Mouse (Mus musculus): ENCODE measurements at regions not wholly inside any gene's neighbourhood (a gene's known extent, or its start where the extent isn't known, plus 50 kb on each side); places are given as distances from the start of the nearest gene placed in this dataset.
"Not testable (repeated sequence)": the region's sequence is repeated elsewhere in the genome, so short reads cannot be mapped to it uniquely, and the experiment has no call there.

DNA sequence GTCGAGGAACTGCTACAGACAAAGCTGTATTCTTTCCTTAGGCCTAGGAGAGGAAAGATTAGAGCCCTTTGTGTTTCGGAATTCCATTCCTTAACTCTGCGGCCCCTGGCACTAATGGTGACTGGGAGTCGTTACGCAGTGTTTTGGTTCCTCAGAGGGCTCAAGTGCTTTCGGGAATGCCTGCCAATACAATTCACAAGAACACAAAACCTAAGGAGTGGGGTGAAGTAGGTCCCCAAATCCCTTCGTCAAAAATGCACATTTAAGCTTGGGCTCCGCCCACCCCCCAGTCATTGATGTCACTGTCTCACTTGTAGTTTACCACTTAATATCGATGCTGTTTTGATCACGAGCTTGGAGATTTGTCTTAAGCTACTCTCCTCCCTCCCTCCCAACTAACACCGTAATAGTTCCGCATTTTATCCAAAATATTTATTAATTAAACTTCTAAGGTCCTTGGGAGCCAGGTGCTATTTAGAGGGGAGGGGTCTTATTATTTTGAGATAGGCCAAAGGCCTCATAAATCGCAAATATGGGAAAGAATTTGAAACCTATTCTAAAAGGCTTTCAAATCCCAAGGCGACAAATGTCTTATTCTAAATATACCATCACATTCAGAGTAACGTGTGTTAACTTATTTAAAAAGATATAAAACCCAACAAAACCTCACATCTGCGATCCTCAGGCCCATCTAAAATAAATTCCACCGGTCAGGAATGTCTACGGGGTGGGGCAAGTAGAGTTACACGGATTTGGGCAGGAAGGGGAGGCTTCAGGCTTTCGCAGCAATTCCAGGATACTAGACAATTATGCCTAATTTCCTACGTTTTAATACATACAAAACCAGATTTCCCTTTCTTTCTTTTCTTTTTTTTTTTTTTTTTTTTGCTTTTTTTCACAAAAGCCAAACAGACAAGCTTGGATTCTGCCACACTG is 75.6 kb upstream of the Chd2 start:
- peak; percentile 26 to 30; a peak in 1 of 4 replicates for ATAC-seq (replicated peaks in 1 of 2; ENCODE audit: insufficient read depth in 1 of 2, low FRiP score in 2 of 2, low TSS enrichment in 1 of 2, low read depth in 1 of 2, poor library complexity in 2 of 2, severe bottlenecking in 2 of 2)

DNA sequence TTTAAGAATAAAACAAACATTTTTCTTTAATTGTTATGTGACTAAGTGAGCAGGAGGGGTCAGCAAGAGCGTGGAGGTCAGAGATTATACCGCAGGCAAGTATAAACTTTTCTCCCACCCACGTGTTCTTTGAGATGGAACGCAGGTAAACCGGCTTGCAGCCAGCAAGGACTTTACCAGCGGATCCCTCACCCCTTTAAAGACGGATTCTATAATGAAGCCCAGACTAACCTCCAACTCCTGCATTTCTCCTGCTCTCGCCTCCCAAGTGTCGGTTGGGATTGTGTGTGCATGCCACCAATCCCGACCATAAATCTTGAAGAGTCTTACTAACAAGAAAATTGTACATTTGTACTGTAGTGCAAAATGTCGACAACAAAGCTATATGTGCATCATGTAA is 74.4 kb upstream of the Chd2 start:
- ATAC-seq (replicated peaks in 1 of 2; ENCODE audit: insufficient read depth in 1 of 2, low FRiP score in 2 of 2, low TSS enrichment in 1 of 2, low read depth in 1 of 2, poor library complexity in 2 of 2, severe bottlenecking in 2 of 2), result no peak

DNA sequence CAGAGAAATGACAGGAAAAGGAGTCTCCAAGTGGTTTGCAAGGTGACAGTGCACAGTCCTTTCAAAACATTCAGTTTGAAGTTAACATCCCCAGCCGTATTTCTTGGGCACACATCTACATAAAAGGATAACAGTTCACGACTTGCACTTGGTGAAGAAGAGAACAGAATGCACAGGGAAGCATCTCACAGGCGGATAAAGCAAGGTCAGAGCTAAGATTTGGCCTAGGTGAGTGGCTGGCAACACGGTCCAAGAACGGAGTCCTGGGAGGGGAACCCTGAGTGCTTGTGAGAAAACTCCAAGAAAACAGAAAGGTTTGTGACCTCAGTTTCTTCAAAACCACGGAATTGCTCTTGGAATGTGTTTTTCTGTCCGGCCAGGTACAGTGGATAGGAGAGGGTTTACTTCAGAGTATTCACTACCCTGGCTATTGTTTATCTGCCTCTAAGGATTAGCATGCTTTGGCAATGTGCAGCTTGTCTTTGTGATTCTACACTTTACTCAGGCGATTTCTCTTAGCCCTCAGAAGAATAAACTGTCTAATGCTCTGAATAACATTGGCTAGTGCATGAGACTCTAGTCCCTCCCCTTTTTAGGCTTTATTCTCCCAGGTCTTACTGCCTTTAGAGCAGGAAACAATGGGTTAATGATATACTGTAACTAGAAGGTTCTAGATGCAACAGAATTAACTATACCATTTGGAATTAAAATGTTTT is 73.4 kb upstream of the Chd2 start:
- no peak for ATAC-seq (replicated peaks in 1 of 2; ENCODE audit: insufficient read depth in 1 of 2, low FRiP score in 2 of 2, low TSS enrichment in 1 of 2, low read depth in 1 of 2, poor library complexity in 2 of 2, severe bottlenecking in 2 of 2)

DNA sequence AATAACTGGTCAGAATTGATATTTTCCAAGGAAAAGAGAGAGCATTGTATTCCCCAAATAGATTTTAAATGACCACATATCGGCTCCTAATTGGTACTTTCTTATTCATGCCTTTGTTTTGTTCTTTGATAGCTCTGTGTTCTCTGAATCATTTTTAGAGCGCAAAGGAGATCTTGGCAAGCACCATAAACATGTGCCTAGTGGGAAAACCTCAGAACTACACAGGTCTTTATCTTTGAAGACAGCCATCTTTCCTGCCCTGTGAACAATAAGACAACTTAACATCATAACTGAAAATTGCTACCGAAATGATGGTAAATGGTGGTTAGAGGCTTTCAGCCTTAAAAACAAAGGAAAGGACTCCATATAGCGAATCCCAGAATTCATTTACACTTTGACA is 72.7 kb upstream of the Chd2 start:
- ATAC-seq (replicated peaks in 1 of 2; ENCODE audit: insufficient read depth in 1 of 2, low FRiP score in 2 of 2, low TSS enrichment in 1 of 2, low read depth in 1 of 2, poor library complexity in 2 of 2, severe bottlenecking in 2 of 2), result no peak

GRCm38 (mm10) chr7:73612752-73613092 is 71.1 kb upstream of the Chd2 start:
- ATAC-seq (replicated peaks in 1 of 2; ENCODE audit: insufficient read depth in 1 of 2, low FRiP score in 2 of 2, low TSS enrichment in 1 of 2, low read depth in 1 of 2, poor library complexity in 2 of 2, severe bottlenecking in 2 of 2), result no peak

DNA sequence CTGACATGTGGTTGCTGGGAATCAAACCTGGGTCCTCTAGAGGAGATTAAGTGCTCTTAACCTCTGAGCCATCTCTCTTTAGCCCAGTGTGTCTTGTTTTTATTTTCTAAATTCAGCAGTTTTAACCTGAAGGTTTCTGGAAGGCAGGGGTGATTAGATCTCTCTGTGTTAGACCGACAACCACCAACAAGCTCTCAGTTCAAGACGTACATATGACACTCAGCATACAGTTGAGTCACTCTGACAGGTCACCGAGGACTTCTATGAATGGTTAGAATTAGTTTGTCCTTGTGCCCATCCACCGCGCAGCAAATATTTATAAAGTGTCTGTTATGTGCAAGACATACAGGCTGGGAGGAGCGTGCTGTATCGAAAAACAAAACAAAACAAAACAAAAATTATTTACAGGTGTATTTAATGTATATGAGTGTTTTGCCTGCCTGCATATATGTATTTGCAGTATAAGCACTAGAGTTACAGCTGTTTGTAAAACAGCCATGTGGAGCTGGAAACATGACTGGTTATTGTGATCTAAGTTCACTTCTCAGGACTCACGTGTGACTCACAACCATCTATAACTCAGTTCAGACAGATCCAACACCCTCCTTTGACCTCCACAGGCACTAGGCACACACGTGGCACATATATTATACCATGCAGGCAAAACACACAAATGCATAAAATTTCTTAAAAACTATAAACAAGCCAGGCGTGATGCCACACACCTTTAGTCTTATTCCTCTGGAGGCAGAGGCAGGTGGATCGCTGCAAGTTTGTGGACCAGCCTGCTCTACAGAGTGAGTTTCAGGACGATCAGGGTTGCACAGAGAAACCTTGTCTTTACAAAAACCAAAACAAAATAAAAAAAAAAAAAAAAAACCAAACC is 70.5 kb upstream of the Chd2 start:
- no peak for ATAC-seq (replicated peaks in 1 of 2; ENCODE audit: insufficient read depth in 1 of 2, low FRiP score in 2 of 2, low TSS enrichment in 1 of 2, low read depth in 1 of 2, poor library complexity in 2 of 2, severe bottlenecking in 2 of 2)

DNA sequence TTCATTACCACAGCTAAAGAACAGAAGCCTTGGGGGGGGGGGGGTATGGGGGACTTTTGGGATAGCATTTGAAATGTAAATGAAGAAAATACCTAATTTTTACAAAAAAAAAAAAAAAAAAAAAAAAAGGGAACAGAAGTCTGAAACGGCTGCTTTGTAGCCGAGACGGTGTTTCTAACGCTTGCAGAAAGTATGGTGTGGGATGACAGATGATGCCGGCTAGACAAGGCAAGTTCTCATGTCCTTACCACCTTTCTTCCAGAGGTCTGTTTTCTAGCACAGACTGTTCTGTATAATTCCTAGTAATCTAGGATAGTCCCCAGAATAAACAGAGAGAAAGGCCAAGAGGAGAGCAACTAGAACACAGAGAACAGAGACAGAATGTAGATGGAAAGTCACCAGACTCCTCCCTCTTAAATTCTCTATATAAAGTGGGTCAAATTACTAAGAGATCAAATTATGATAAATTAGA is 67.2 kb upstream of the Chd2 start:
- ATAC-seq (replicated peaks in 1 of 2; ENCODE audit: insufficient read depth in 1 of 2, low FRiP score in 2 of 2, low TSS enrichment in 1 of 2, low read depth in 1 of 2, poor library complexity in 2 of 2, severe bottlenecking in 2 of 2), result no peak

- no peak for ATAC-seq (replicated peaks in 1 of 2; ENCODE audit: insufficient read depth in 1 of 2, low FRiP score in 2 of 2, low TSS enrichment in 1 of 2, low read depth in 1 of 2, poor library complexity in 2 of 2, severe bottlenecking in 2 of 2)
Measured at GRCm38 (mm10) chr7:73608070-73608803, 66.6 kb upstream of the Chd2 start.

GRCm38 (mm10) chr7:73607450-73608005 is 65.9 kb upstream of the Chd2 start:
- ATAC-seq (replicated peaks in 1 of 2; ENCODE audit: insufficient read depth in 1 of 2, low FRiP score in 2 of 2, low TSS enrichment in 1 of 2, low read depth in 1 of 2, poor library complexity in 2 of 2, severe bottlenecking in 2 of 2), result peak in 1 of 2 experiments; percentile 34; a peak in 1 of 4 replicates

DNA sequence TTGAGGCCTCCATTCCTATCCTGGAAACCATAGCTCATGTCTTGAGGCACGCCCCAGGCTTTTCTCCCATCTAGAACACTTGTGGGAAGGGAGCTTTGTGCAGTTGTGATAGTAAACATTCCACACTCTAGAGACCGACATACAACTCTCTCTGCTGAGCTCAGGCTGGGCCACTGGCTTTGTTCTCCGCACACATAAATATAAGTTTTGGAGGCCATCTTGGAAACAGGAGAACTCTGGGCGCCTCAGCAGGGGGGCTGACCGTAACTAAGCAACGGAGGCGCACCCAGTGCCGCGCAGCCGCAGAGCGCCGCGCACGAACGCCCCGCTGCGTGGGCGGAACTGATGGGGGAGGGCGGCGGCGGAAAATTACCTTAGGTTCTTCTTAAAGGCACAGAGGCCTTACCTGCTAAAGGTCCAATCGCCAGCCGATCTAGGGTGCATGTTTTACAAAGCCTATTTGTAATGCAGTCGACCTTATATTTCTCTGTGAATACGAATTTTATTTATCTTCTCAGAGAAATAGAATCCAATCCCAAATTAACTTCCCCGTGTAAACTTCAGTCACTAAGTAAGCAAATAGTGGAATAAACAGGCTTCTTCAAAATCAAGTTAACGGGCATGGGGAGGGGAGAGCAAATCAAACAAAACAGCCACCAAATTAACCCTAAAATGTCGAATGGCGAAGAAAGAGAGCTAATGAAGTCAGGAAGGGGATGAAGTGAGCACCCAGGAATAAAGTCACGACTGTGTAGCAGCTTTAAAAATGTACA is 65.2 kb upstream of the Chd2 start:
- ATAC-seq (replicated peaks in 1 of 2; ENCODE audit: insufficient read depth in 1 of 2, low FRiP score in 2 of 2, low TSS enrichment in 1 of 2, low read depth in 1 of 2, poor library complexity in 2 of 2, severe bottlenecking in 2 of 2), result peak; percentile 88 to 95

DNA sequence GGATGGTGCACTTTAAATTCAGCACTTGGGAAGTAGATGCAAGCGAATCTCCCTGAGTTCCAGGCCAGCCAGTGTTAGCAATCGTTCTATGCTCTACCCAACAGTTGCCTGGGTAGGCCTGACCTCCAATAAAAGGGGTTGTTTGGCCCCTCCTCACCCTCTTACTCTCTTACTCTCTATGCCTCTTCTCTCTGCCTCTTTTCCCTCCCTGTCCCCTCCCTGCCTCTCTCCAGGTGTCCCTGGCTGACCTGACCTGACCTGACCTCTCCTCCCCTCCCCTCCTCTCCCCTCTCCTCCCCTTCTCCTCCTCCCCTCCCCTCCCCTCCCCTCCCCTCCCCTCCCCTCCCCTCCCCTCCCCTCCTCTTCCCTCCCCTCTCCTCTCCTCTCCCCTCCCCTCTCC is 63.0 kb upstream of the Chd2 start:
- ATAC-seq (replicated peaks in 1 of 2; ENCODE audit: insufficient read depth in 1 of 2, low FRiP score in 2 of 2, low TSS enrichment in 1 of 2, low read depth in 1 of 2, poor library complexity in 2 of 2, severe bottlenecking in 2 of 2), result no peak

DNA sequence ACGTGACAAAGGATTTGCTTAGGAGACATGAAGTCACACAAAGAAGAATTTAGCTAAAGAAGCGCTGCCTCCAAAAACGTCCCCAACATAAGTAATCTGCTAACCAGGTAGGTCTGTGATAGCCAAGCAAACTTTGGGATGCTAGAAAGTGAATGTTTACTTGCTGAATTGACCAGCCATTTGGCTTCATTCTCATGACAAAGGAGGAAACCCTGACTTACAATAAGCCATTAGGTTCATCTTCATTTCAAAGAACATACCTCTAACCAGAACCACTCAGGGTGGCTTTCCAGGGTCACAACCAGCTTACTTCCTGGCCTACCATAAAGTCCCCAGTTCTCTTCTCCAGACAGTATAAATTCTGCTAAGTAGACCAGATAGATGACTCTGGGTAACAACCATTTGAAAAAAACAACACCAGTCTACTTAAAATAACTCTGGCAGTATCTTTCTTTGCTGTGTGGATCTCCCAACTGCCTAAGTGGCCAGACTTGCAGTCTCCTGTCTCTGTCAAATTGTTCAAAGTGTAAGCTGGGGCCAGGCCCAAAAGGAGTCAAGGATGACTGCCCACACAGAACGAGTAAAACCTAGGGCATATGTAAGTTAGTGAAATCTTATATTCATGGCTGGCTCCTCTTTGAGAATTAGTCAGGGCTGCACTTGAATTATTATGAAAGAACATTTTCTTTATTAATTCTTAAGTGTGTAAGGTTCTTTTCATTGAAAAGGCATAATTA is 61.4 kb upstream of the Chd2 start:
- ATAC-seq (replicated peaks in 1 of 2; ENCODE audit: insufficient read depth in 1 of 2, low FRiP score in 2 of 2, low TSS enrichment in 1 of 2, low read depth in 1 of 2, poor library complexity in 2 of 2, severe bottlenecking in 2 of 2), result no peak

DNA sequence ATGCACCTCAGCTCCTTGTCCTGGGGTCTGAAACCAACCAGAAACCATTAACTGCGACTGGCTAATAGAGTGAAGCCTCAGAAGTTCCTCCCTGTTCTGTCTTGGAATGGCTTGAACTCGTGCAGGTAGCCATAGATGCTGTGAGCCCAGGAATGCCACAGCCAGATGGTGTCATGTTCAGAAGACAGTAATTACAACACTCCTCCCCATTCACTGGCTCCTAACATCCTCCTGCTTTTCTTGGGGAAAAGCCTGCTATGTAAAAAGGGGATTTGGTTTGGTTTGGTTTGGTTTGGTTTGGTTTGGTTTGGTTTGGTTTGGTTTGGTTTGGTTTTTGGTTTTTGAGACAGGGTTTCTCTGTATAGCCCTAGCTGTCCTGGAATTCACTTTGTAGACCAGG is 59.7 kb upstream of the Chd2 start:
- no peak for ATAC-seq (replicated peaks in 1 of 2; ENCODE audit: insufficient read depth in 1 of 2, low FRiP score in 2 of 2, low TSS enrichment in 1 of 2, low read depth in 1 of 2, poor library complexity in 2 of 2, severe bottlenecking in 2 of 2)

- ATAC-seq (replicated peaks in 1 of 2; ENCODE audit: insufficient read depth in 1 of 2, low FRiP score in 2 of 2, low TSS enrichment in 1 of 2, low read depth in 1 of 2, poor library complexity in 2 of 2, severe bottlenecking in 2 of 2), result no peak
Measured at GRCm38 (mm10) chr7:73600776-73601175, 59.1 kb upstream of the Chd2 start.

DNA sequence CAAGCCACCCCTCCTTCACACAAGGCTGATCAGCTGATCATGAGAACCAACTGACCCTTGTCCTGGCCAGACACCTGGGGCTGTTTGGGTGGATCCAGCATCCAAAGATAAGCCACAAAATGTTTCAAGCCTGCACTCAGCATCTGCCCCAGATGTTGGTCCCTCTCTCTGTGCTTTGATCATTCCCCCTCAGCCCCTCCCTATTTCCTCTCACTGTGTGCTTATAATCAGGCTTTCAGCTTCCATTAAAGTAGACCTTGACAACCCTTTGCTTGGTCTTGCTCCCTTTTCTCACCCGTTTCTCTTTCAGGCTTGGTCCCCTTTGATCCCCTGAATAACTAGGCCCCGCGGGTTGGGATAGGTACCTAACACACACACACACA is 58.4 kb upstream of the Chd2 start:
- ATAC-seq (replicated peaks in 1 of 2; ENCODE audit: insufficient read depth in 1 of 2, low FRiP score in 2 of 2, low TSS enrichment in 1 of 2, low read depth in 1 of 2, poor library complexity in 2 of 2, severe bottlenecking in 2 of 2), result not testable (repeated sequence)
